Mouse (Mus musculus) heart, adult 2 months (tissue): Measurements from ENCODE around the gene H2afv.

Experiments used
- CTCF ChIP-seq: fragments of 200-600 bp; IDR thresholded peaks from 2 replicates; pipeline ENCODE4 v1.8.1; 2022; ENCODE audit warnings: antibody characterized with exemption, mild to moderate bottlenecking, moderate library complexity
- EP300 ChIP-seq: fragments of 200-500 bp; IDR thresholded peaks from 2 replicates; pipeline ENCODE4 v1.6.1; 2011; ENCODE audit warnings: low read depth, low read length, control low read depth; ENCODE audit not compliant: insufficient read depth

DNA sequence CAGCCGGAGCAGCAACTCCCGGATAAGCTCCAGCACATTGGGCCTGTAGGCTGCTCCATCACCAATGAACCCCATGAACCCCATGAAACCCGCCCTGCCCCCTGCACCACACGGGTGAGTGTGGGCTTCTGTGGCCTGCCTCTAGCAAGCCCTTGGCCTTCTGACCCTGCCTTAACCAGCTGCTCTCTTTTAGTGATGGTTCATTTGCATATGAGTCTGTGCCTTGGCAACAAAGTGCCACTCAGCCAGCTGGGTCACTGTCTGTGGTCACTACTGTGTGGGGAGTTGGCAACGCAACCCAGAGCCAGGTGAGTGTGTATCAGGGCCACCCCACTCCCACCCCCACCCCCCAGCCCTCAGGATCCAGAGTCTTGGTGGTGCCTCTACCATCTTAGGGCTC is 48.7 kb downstream of the H2afv start:
- no peak for TF ChIP-seq CTCF
- TF ChIP-seq EP300: no peak
